ENCODE assay signal across 29 mouse cellular contexts in the genomic region with DNA sequence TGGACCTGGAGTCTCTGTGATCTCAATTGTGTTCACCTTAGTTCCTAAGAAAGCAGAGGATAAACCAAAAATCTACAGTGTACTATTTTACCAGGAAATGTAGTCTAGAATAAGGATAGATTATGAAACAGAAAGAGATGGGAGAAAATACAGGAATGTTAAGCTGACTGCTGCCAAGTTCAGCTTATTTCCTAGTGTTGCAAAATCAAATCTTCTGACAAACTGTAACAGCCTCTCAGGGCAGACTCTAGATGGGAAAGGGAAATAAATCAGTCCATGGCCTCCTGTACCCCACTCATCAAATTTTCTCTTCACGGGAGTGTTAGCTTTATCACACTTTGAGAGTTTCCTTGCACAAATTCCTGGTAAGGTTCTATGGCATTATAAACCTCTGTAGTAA.
DNase-seq lines count a peak whose midpoint lies in the region; ATAC-seq and TF ChIP-seq lines count a peak whose summit lies in the region.
"Had no signal": no experiment of that assay in that cellular context is flagged by ENCODE, and none has a peak within 500 bp of the region (broad histone marks: within the 10 kb centered on the region; RNA-seq: fewer than 3 reads in every experiment).

No protein-coding gene starts in this region.

- ATAC-seq in forebrain, embryonic 15.5 days (replicated peaks): no peak
- ATAC-seq: forebrain, embryonic 13.5 days; forebrain, postnatal 0 days; hindbrain, postnatal 0 days; Patski had no signal

- no peak for TF ChIP-seq CTCF in liver, adult 2 months (IDR thresholded peaks at IDR 0.05; ENCODE audit: low read depth, low read length)

- no peaks in the 10 kb centered on the region for H3K9me3 ChIP-seq in forebrain, embryonic 15.5 days
- H3K9me3 ChIP-seq: embryonic facial prominence, embryonic 10.5 days; embryonic facial prominence, embryonic 13.5 days; forebrain, embryonic 13.5 days; heart, embryonic 10.5 days; heart, embryonic 13.5 days had no signal

- 47% methylated on average over 1 of the region's 1 CpGs for WGBS in liver, adult 2 months
- WGBS in forebrain, embryonic 15.5 days: 91% methylated on average over 1 of the region's 1 CpGs

- H3K79me2 ChIP-seq in liver, adult 2 months (ENCODE audit: control insufficient read depth, insufficient read depth, low read length): no peaks in the 10 kb centered on the region

- no peaks in the 10 kb centered on the region for H3K27me3 ChIP-seq in liver, adult 2 months (ENCODE audit: control insufficient read depth, insufficient read depth, low read length)
- H3K27me3 ChIP-seq in forebrain, embryonic 15.5 days: no peaks in the 10 kb centered on the region
- H3K27me3 ChIP-seq: embryonic facial prominence, embryonic 13.5 days; forebrain, embryonic 13.5 days; heart, embryonic 13.5 days; Patski had no signal

- H3K9ac ChIP-seq in liver, adult 2 months (ENCODE audit: low read depth, low read length): no peak overlapping the region
- no peak overlapping the region for H3K9ac ChIP-seq in forebrain, embryonic 15.5 days (replicated peaks)
- H3K9ac ChIP-seq: embryonic facial prominence, embryonic 13.5 days; forebrain, embryonic 13.5 days; forebrain, postnatal 0 days; heart, embryonic 13.5 days; hindbrain, embryonic 14.5 days had no signal

- no peak for TF ChIP-seq POLR2A in liver, adult 2 months (IDR thresholded peaks at IDR 0.05; ENCODE audit: extremely low read depth, insufficient read depth, low read length)

- H3K4me2 ChIP-seq in forebrain, embryonic 15.5 days (replicated peaks): no peak overlapping the region
- H3K4me2 ChIP-seq: embryonic facial prominence, embryonic 13.5 days; forebrain, embryonic 13.5 days; heart, embryonic 13.5 days; hindbrain, embryonic 14.5 days had no signal

- DNase-seq in liver, adult 2 months (ENCODE audit: extremely low read depth, low read depth, low spot score): peak; percentile 63
- DNase-seq in liver: no peak
- DNase-seq in lung, postnatal 25 days (ENCODE audit: low spot score): peak; percentile 35
- no peak for DNase-seq in lung, postnatal 4 days
- peak; percentile 62 for DNase-seq in NIH3T3 (ENCODE audit: low read depth)
- DNase-seq in right cerebral cortex, adult 18-20 months: no peak
- DNase-seq: adrenal gland, adult 2 months; adrenal gland, postnatal 14 days; cerebellum, adult 11-12 months; cerebellum, adult 8-10 months; cerebellum, postnatal 10 days; cerebellum, postnatal 36 days; embryo, embryonic 11 days; forebrain, postnatal 0 days; gastrocnemius, adult 2 months; gastrocnemius, postnatal 14 days; heart, postnatal 14 days; heart, postnatal 4 days had no signal

- H3K4me3 ChIP-seq in liver, adult 2 months (ENCODE audit: insufficient read depth, low read depth, low read length): no peak overlapping the region
- H3K4me3 ChIP-seq in brown adipose tissue, adult 24 weeks (ENCODE audit: insufficient read depth, low read depth, low read length): no peak overlapping the region
- no peak overlapping the region for H3K4me3 ChIP-seq in forebrain, embryonic 15.5 days
- H3K4me3 ChIP-seq: embryonic facial prominence, embryonic 10.5 days; embryonic facial prominence, embryonic 13.5 days; erythroblast, embryonic 14.5 days; forebrain, embryonic 13.5 days; gastrocnemius, adult 2 months; heart, embryonic 10.5 days; heart, embryonic 13.5 days had no signal

- H3K4me1 ChIP-seq in liver, adult 2 months (ENCODE audit: control insufficient read depth, insufficient read depth, low read length): peaks cover 10% of the 10 kb centered on the region
- H3K4me1 ChIP-seq in brown adipose tissue, adult 24 weeks (ENCODE audit: control insufficient read depth, insufficient read depth, insufficient read length, low read length): peaks cover 5% of the 10 kb centered on the region; the same call in 1 of the 2 replicates
- H3K4me1 ChIP-seq in forebrain, embryonic 15.5 days: no peaks in the 10 kb centered on the region
- H3K4me1 ChIP-seq: embryonic facial prominence, embryonic 13.5 days; forebrain, embryonic 13.5 days; heart, embryonic 13.5 days had no signal

- no peak overlapping the region for H3K27ac ChIP-seq in liver, adult 2 months (replicated peaks; ENCODE audit: insufficient read depth, low read depth, low read length)
- 0 out of 2 replicates have a peak overlapping the region, but pooled peaks have one; percentile 23 for H3K27ac ChIP-seq in brown adipose tissue, adult 24 weeks (replicated peaks; ENCODE audit: low read depth, low read length)
- H3K27ac ChIP-seq in forebrain, embryonic 15.5 days (replicated peaks): no peak overlapping the region
- H3K27ac ChIP-seq: embryonic facial prominence, embryonic 10.5 days; embryonic facial prominence, embryonic 13.5 days; forebrain, embryonic 13.5 days; gastrocnemius, adult 2 months; heart, embryonic 10.5 days; heart, embryonic 13.5 days; hindbrain, embryonic 14.5 days; hindbrain, postnatal 0 days had no signal

- H3K36me3 ChIP-seq in liver, adult 2 months (ENCODE audit: control insufficient read depth, insufficient read depth, low read length): no peaks in the 10 kb centered on the region
- H3K36me3 ChIP-seq in forebrain, embryonic 15.5 days: no peaks in the 10 kb centered on the region
- H3K36me3 ChIP-seq: embryonic facial prominence, embryonic 10.5 days; embryonic facial prominence, embryonic 13.5 days; heart, embryonic 10.5 days; heart, embryonic 13.5 days had no signal

Comparison
In these comparisons a context has a peak if more than half of its experiments do, and no peak if none do; other contexts are left out.
1. DNase-seq: peak in liver, adult 2 months (single experiment), lung, postnatal 25 days (single experiment) and NIH3T3 (single experiment); none in liver (single experiment), lung, postnatal 4 days (0 of 2) and right cerebral cortex, adult 18-20 months (single experiment).